12 mouse cellular contexts compared by ENCODE assay signal in genomic region chr11:96349491-96350340, GRCm38 (mm10). TPM values are rescaled to one million over a fixed set of nuclear protein-coding genes. Genes with fewer than 3 reads are reported as not detected.
DNase-seq lines count a peak whose midpoint lies in the region; ATAC-seq and TF ChIP-seq lines count a peak whose summit lies in the region.
"Had no signal": no experiment of that assay in that cellular context is flagged by ENCODE, and none has a peak within 500 bp of the region (broad histone marks: within the 10 kb centered on the region; RNA-seq: fewer than 3 reads in every experiment).

No protein-coding gene starts in this region.

- H3K27ac ChIP-seq in forebrain, embryonic 10.5 days = no peak overlapping the region
- no peak overlapping the region for H3K27ac ChIP-seq in forebrain, embryonic 14.5 days (ENCODE audit: low read depth, low read length)
- peak overlapping the region; percentile 97 for H3K27ac ChIP-seq in hindbrain, embryonic 15.5 days (replicated peaks)
- H3K27ac ChIP-seq in limb, embryonic 11.5 days (replicated peaks; ENCODE audit: low read depth, low read length) = no peak overlapping the region
- H3K27ac ChIP-seq: embryonic facial prominence, embryonic 13.5 days; liver, embryonic 13.5 days had no signal

- no peak for TF ChIP-seq CTCF in Patski (IDR thresholded peaks at IDR 0.05)

- H3K9me3 ChIP-seq in forebrain, embryonic 10.5 days = no peaks in the 10 kb centered on the region
- H3K9me3 ChIP-seq in forebrain, embryonic 14.5 days (replicated peaks; ENCODE audit: control insufficient read depth, low read length) = no peaks in the 10 kb centered on the region
- H3K9me3 ChIP-seq in hindbrain, embryonic 15.5 days = no peaks in the 10 kb centered on the region
- no peaks in the 10 kb centered on the region for H3K9me3 ChIP-seq in limb, embryonic 11.5 days (ENCODE audit: control insufficient read depth, low read length)
- H3K9me3 ChIP-seq: embryonic facial prominence, embryonic 13.5 days; liver, embryonic 13.5 days had no signal

- no peak overlapping the region for H3K4me2 ChIP-seq in forebrain, embryonic 14.5 days (ENCODE audit: low read length)
- peak overlapping the region; percentile 60 for H3K4me2 ChIP-seq in hindbrain, embryonic 15.5 days
- no peak overlapping the region; the same call in 1 of the 2 replicates for H3K4me2 ChIP-seq in limb, embryonic 11.5 days (ENCODE audit: low read depth, severe bottlenecking)
- H3K4me2 ChIP-seq: embryonic facial prominence, embryonic 13.5 days; liver, embryonic 13.5 days had no signal

- ATAC-seq in forebrain, embryonic 14.5 days = no peak
- ATAC-seq in Patski = peak; percentile 26
- ATAC-seq in hindbrain, embryonic 15.5 days (ENCODE audit: low FRiP score, low read depth) = no peak
- ATAC-seq in limb, embryonic 11.5 days (ENCODE audit: insufficient number of reproducible peaks, low FRiP score, low TSS enrichment, low read depth) = no peak

- in situ Hi-C loops in Patski (cut with MboI; ENCODE audit: low pct_unique_long_range_greater_than_20kb) = loop anchor here (5.0 kb wide), 2 partner anchors 37 to 63 kb away; no protein-coding TSS in a partner anchor

- no peak overlapping the region for H3K9ac ChIP-seq in forebrain, embryonic 14.5 days (ENCODE audit: low read length)
- peak overlapping the region; percentile 19; the same call in 1 of the 2 replicates for H3K9ac ChIP-seq in hindbrain, embryonic 15.5 days
- no peak overlapping the region for H3K9ac ChIP-seq in limb, embryonic 11.5 days (ENCODE audit: low read length)
- H3K9ac ChIP-seq: embryonic facial prominence, embryonic 13.5 days; liver, embryonic 13.5 days had no signal

- H3K36me3 ChIP-seq in forebrain, embryonic 10.5 days (replicated peaks) = no peaks in the 10 kb centered on the region
- no peaks in the 10 kb centered on the region for H3K36me3 ChIP-seq in forebrain, embryonic 14.5 days (ENCODE audit: control insufficient read depth, insufficient read depth, low read length)
- H3K36me3 ChIP-seq in hindbrain, embryonic 15.5 days = no peaks in the 10 kb centered on the region
- H3K36me3 ChIP-seq in limb, embryonic 11.5 days (ENCODE audit: control insufficient read depth, insufficient read depth, low read length) = no peaks in the 10 kb centered on the region
- H3K36me3 ChIP-seq: embryonic facial prominence, embryonic 13.5 days; liver, embryonic 13.5 days had no signal

- peaks cover 100% of the 10 kb centered on the region for H3K27me3 ChIP-seq in forebrain, embryonic 10.5 days (ENCODE audit: poor library complexity, severe bottlenecking)
- H3K27me3 ChIP-seq in forebrain, embryonic 14.5 days (replicated peaks; ENCODE audit: control insufficient read depth, insufficient read depth, low read length) = peaks cover 94% of the 10 kb centered on the region
- no peaks in the 10 kb centered on the region for H3K27me3 ChIP-seq in Patski
- peaks cover 15% of the 10 kb centered on the region for H3K27me3 ChIP-seq in hindbrain, embryonic 15.5 days
- peaks cover 61% of the 10 kb centered on the region for H3K27me3 ChIP-seq in limb, embryonic 11.5 days (ENCODE audit: control insufficient read depth, insufficient read depth, low read length)

- DNase-seq in forebrain, embryonic 10.5 days (ENCODE audit: extremely low spot score, low spot score) = peak; percentile 26
- DNase-seq in forebrain, embryonic 14.5 days (ENCODE audit: low spot score) = no peak
- DNase-seq in Patski (ENCODE audit: low read depth, low spot score) = no peak
- peak; percentile 71 for DNase-seq in limb, embryonic 11.5 days (ENCODE audit: low spot score)
- DNase-seq in left cerebral cortex, adult 18-20 months (ENCODE audit: low spot score in 2 of 2) = no peak
- no peak for DNase-seq in thymus, postnatal 25 days
- DNase-seq in thymus, postnatal 14 days = no peak
- DNase-seq: liver, embryonic 13.5 days had no signal

- POLR2A ChIA-PET in Patski (lab: Charles Lee) = interaction anchor here (0.8 to 7.8 kb wide), 7 partner anchors 9 to 206 kb away, joined by 3 to 51 read pairs (median 12); no protein-coding TSS in a partner anchor

- H3K4me3 ChIP-seq in forebrain, embryonic 10.5 days = no peak overlapping the region
- no peak overlapping the region for H3K4me3 ChIP-seq in forebrain, embryonic 14.5 days (ENCODE audit: low read depth, low read length)
- H3K4me3 ChIP-seq in hindbrain, embryonic 15.5 days = peak overlapping the region; percentile 1; the same call in 1 of the 2 replicates
- H3K4me3 ChIP-seq in limb, embryonic 11.5 days (ENCODE audit: low read depth, low read length) = no peak overlapping the region
- H3K4me3 ChIP-seq: embryonic facial prominence, embryonic 13.5 days; liver, embryonic 13.5 days had no signal

- peaks cover 30% of the 10 kb centered on the region for H3K4me1 ChIP-seq in forebrain, embryonic 10.5 days
- no peaks in the 10 kb centered on the region for H3K4me1 ChIP-seq in forebrain, embryonic 14.5 days (ENCODE audit: control insufficient read depth, insufficient read depth, low read length)
- H3K4me1 ChIP-seq in hindbrain, embryonic 15.5 days (replicated peaks) = peaks cover 50% of the 10 kb centered on the region
- H3K4me1 ChIP-seq in limb, embryonic 11.5 days (ENCODE audit: control insufficient read depth, insufficient read depth, low read length) = peaks cover 30% of the 10 kb centered on the region

- CTCF ChIA-PET in Patski (lab: Charles Lee) = interaction anchor here (1.4 to 2.4 kb wide), 2 partner anchors 45 to 390 kb away, joined by 4 to 12 read pairs; partner anchors contain the start of gene Hoxb5

- WGBS in forebrain, embryonic 10.5 days = under 1% methylated on average over 14 of the region's 14 CpGs
- WGBS in forebrain, embryonic 14.5 days = under 1% methylated on average over 13 of the region's 14 CpGs
- WGBS in hindbrain, embryonic 15.5 days = 1% methylated on average over 14 of the region's 14 CpGs
- WGBS in limb, embryonic 11.5 days = 4% methylated on average over 14 of the region's 14 CpGs

RNA-seq across cellular contexts. Expression of gene Hoxb2, which starts 0.6 kb away (rescaled TPM):
- not detected in 2 replicates for polyA plus RNA-seq in forebrain, embryonic 10.5 days (2016; fragmentation: Nextera tagmentation; extraction: Ambion mirVana)
- not detected in 2 replicates for polyA plus RNA-seq in forebrain, embryonic 14.5 days (2014; fragmentation: Nextera tagmentation; extraction: Ambion mirVana)
- 45.2 TPM for polyA plus RNA-seq in Patski (2021)
- 26.8 and 32.9 TPM in 2 replicates for polyA plus RNA-seq in hindbrain, embryonic 15.5 days (2015; fragmentation: Nextera tagmentation; extraction: Ambion mirVana)
- 7.5 and 10.7 TPM in 2 replicates for polyA plus RNA-seq in limb, embryonic 11.5 days (2014; fragmentation: Nextera tagmentation; extraction: Ambion mirVana)
- total RNA-seq in left cerebral cortex, adult 18-20 months (2021) = not detected
- polyA plus RNA-seq: C2C12 had no signal

RNA-seq across cellular contexts. Expression of gene Hoxb1, which starts 15.8 kb away (rescaled TPM):
- polyA plus RNA-seq in forebrain, embryonic 10.5 days (2016; fragmentation: Nextera tagmentation; extraction: Ambion mirVana) = 0.07 TPM in 1 of 2 replicates, not detected in the other
- polyA plus RNA-seq in forebrain, embryonic 14.5 days (2014; fragmentation: Nextera tagmentation; extraction: Ambion mirVana) = not detected in 2 replicates
- polyA plus RNA-seq in Patski (2021) = not detected
- 0.30 and 0.52 TPM in 2 replicates for polyA plus RNA-seq in hindbrain, embryonic 15.5 days (2015; fragmentation: Nextera tagmentation; extraction: Ambion mirVana)
- 0.58 TPM in 1 of 2 replicates, not detected in the other for polyA plus RNA-seq in limb, embryonic 11.5 days (2014; fragmentation: Nextera tagmentation; extraction: Ambion mirVana)
- total RNA-seq in left cerebral cortex, adult 18-20 months (2021) = not detected
- total RNA-seq: heart, postnatal 25 days had no signal
- polyA plus RNA-seq: C2C12; embryonic facial prominence, embryonic 13.5 days had no signal

RNA-seq across cellular contexts. Expression of gene Hoxb3, which starts 26.6 kb away (rescaled TPM):
- not detected in 2 replicates for polyA plus RNA-seq in forebrain, embryonic 10.5 days (2016; fragmentation: Nextera tagmentation; extraction: Ambion mirVana)
- not detected in 2 replicates for polyA plus RNA-seq in forebrain, embryonic 14.5 days (2014; fragmentation: Nextera tagmentation; extraction: Ambion mirVana)
- 53.8 TPM for polyA plus RNA-seq in Patski (2021)
- polyA plus RNA-seq in hindbrain, embryonic 15.5 days (2015; fragmentation: Nextera tagmentation; extraction: Ambion mirVana) = 12.8 and 13.2 TPM in 2 replicates
- 0.68 and 0.78 TPM in 2 replicates for polyA plus RNA-seq in limb, embryonic 11.5 days (2014; fragmentation: Nextera tagmentation; extraction: Ambion mirVana)
- total RNA-seq in left cerebral cortex, adult 18-20 months (2021) = not detected
- polyA plus RNA-seq: C2C12; embryonic facial prominence, embryonic 13.5 days had no signal

RNA-seq across cellular contexts. Expression of gene Hoxb4, which starts 31.6 kb away (rescaled TPM):
- not detected in 2 replicates for polyA plus RNA-seq in forebrain, embryonic 10.5 days (2016; fragmentation: Nextera tagmentation; extraction: Ambion mirVana)
- not detected in 2 replicates for polyA plus RNA-seq in forebrain, embryonic 14.5 days (2014; fragmentation: Nextera tagmentation; extraction: Ambion mirVana)
- 12.2 TPM for polyA plus RNA-seq in Patski (2021)
- 3.5 and 3.8 TPM in 2 replicates for polyA plus RNA-seq in hindbrain, embryonic 15.5 days (2015; fragmentation: Nextera tagmentation; extraction: Ambion mirVana)
- polyA plus RNA-seq in limb, embryonic 11.5 days (2014; fragmentation: Nextera tagmentation; extraction: Ambion mirVana) = 0.33 and 0.45 TPM in 2 replicates
- total RNA-seq in left cerebral cortex, adult 18-20 months (2021) = not detected

RNA-seq across cellular contexts. Expression of gene Hoxb5, which starts 46.6 kb away (rescaled TPM):
- not detected in 2 replicates for polyA plus RNA-seq in forebrain, embryonic 10.5 days (2016; fragmentation: Nextera tagmentation; extraction: Ambion mirVana)
- polyA plus RNA-seq in forebrain, embryonic 14.5 days (2014; fragmentation: Nextera tagmentation; extraction: Ambion mirVana) = 0.15 TPM in 1 of 2 replicates, not detected in the other
- polyA plus RNA-seq in Patski (2021) = 24.4 TPM
- polyA plus RNA-seq in hindbrain, embryonic 15.5 days (2015; fragmentation: Nextera tagmentation; extraction: Ambion mirVana) = 115 and 140 TPM in 2 replicates
- polyA plus RNA-seq in limb, embryonic 11.5 days (2014; fragmentation: Nextera tagmentation; extraction: Ambion mirVana) = 2.1 and 2.6 TPM in 2 replicates
- total RNA-seq in left cerebral cortex, adult 18-20 months (2021) = not detected
- polyA plus RNA-seq: C2C12 had no signal

Comparison
In these comparisons a context has a peak if more than half of its experiments do, and no peak if none do; other contexts are left out.
1. DNase-seq: peak in forebrain, embryonic 10.5 days (single experiment) and limb, embryonic 11.5 days (single experiment); none in forebrain, embryonic 14.5 days (single experiment), Patski (single experiment), left cerebral cortex, adult 18-20 months (0 of 2), thymus, postnatal 25 days (single experiment) and thymus, postnatal 14 days (single experiment).